Mouse (Mus musculus) CH12.LX (cell line): ENCODE measurements at regions not wholly inside any gene's neighbourhood (a gene's known extent, or its start where the extent isn't known, plus 50 kb on each side); places are given as distances from the start of the nearest gene placed in this dataset.

Source experiments
- DNase-seq: peaks from one replicate; pipeline ENCODE4 v3.0.0-alpha.2; 2013; ENCODE audit errors: extremely low read depth
- H3K27ac ChIP-seq: 2 replicates; pipeline ENCODE4 v1.5.1; 2012; ENCODE audit warnings: low read depth, mild to moderate bottlenecking, control low read depth, moderate library complexity; ENCODE audit not compliant: insufficient read depth
- H3K27me3 ChIP-seq: replicated peaks from 2 replicates; pipeline ENCODE3; 2012; ENCODE audit warnings: inconsistent platforms
- H3K36me3 ChIP-seq, 2 experiments: replicated peaks in 1 of 2; 2 replicates each; pipeline versions ENCODE3 to v1.6.1; 2012; ENCODE audit warnings: inconsistent platforms in 1 of 2, low read length in 1 of 2, mild to moderate bottlenecking in 1 of 2, mixed read lengths in 1 of 2, moderate library complexity in 1 of 2; ENCODE audit not compliant: control insufficient read depth in 1 of 2, insufficient read depth in 1 of 2
- H3K4me1 ChIP-seq, 2 experiments: 2 replicates each; pipeline ENCODE4 v1.6.1; 2012; ENCODE audit warnings: inconsistent platforms in 1 of 2, moderate library complexity in 1 of 2; ENCODE audit not compliant: insufficient read depth in 2 of 2, control insufficient read depth in 1 of 2
- H3K4me2 ChIP-seq: 2 replicates; pipeline ENCODE4 v1.6.1; 2012; ENCODE audit warnings: low read depth, mild to moderate bottlenecking, control low read depth; ENCODE audit not compliant: poor library complexity, insufficient read depth, severe bottlenecking
- H3K4me3 ChIP-seq, 3 experiments: fragments of 150-350 bp in 1 of 3; sonication (generic) in 1 of 3; replicated peaks in 1 of 3; 2 replicates each; pipeline versions ENCODE3 to v1.5.1; 2011 to 2012; ENCODE audit warnings: low read depth in 2 of 3, low read length in 2 of 3, mild to moderate bottlenecking in 2 of 3, moderate library complexity in 2 of 3, control low read depth in 1 of 3, improper control_type of control experiment in 1 of 3, inconsistent platforms in 1 of 3, mixed read lengths in 1 of 3; ENCODE audit not compliant: poor library complexity in 1 of 3
- H3K79me2 ChIP-seq: replicated peaks from 2 replicates; pipeline ENCODE4 v1.6.1; 2012; ENCODE audit warnings: mild to moderate bottlenecking, moderate library complexity; ENCODE audit not compliant: control insufficient read depth, poor library complexity, insufficient read depth, severe bottlenecking; ENCODE audit errors: extremely low read depth
- H3K9ac ChIP-seq: 2 replicates; pipeline ENCODE4 v1.6.1; 2012; ENCODE audit warnings: low read depth, mild to moderate bottlenecking, control low read depth, moderate library complexity; ENCODE audit not compliant: insufficient read depth
- H3K9me3 ChIP-seq: replicated peaks from 2 replicates; pipeline ENCODE3; 2012; ENCODE audit warnings: low read length, inconsistent platforms, mixed read lengths
- BHLHE40 ChIP-seq: IDR thresholded peaks from 2 replicates; pipeline ENCODE4 v1.6.1; 2011; ENCODE audit warnings: mild to moderate bottlenecking, low read depth, low read length, improper control_type of control experiment
- CHD1 ChIP-seq: IDR thresholded peaks from 2 replicates; pipeline ENCODE4 v1.6.1; 2012; ENCODE audit warnings: low read depth, low read length, improper control_type of control experiment, inconsistent platforms
- CHD2 ChIP-seq: IDR thresholded peaks from 2 replicates; pipeline ENCODE4 v1.6.1; 2011; ENCODE audit warnings: low read length, improper control_type of control experiment
- ETS1 ChIP-seq: conservative IDR thresholded peaks from 2 replicates; pipeline ENCODE4 v1.6.1; 2012; ENCODE audit warnings: low read depth, mild to moderate bottlenecking, inconsistent platforms, low read length, improper control_type of control experiment, moderate library complexity
- IRF4 ChIP-seq: IDR thresholded peaks from 2 replicates; pipeline ENCODE4 v1.6.1; 2014; ENCODE audit warnings: low read depth, mild to moderate bottlenecking, inconsistent platforms, low read length, improper control_type of control experiment
- KAT2A ChIP-seq: IDR thresholded peaks from 2 replicates; pipeline ENCODE4 v1.6.1; 2012; ENCODE audit warnings: low read length, improper control_type of control experiment, inconsistent platforms; ENCODE audit not compliant: insufficient replicate concordance
- MXI1 ChIP-seq: IDR thresholded peaks from 2 replicates; pipeline ENCODE4 v1.6.1; 2011; ENCODE audit warnings: mild to moderate bottlenecking, low read depth, low read length, improper control_type of control experiment
- RCOR1 ChIP-seq: conservative IDR thresholded peaks from 2 replicates; pipeline ENCODE4 v1.6.1; 2012; ENCODE audit warnings: low read depth, mild to moderate bottlenecking, inconsistent platforms, low read length, improper control_type of control experiment
- SIN3A ChIP-seq: IDR thresholded peaks from 2 replicates; pipeline ENCODE4 v1.6.1; 2012; ENCODE audit warnings: low read length, improper control_type of control experiment, inconsistent platforms
- SMC3 ChIP-seq: IDR thresholded peaks from 2 replicates; pipeline ENCODE4 v1.6.1; 2011; ENCODE audit warnings: low read depth, low read length, improper control_type of control experiment
- TBP ChIP-seq: conservative IDR thresholded peaks from 2 replicates; pipeline ENCODE4 v1.6.1; 2011; ENCODE audit warnings: low read depth, low read length, improper control_type of control experiment
- UBTF ChIP-seq: IDR thresholded peaks from 2 replicates; pipeline ENCODE4 v1.6.1; 2012; ENCODE audit warnings: low read depth, mild to moderate bottlenecking, inconsistent platforms, low read length, improper control_type of control experiment, moderate library complexity
- USF2 ChIP-seq: conservative IDR thresholded peaks from 2 replicates; pipeline ENCODE4 v1.6.1; 2011; ENCODE audit warnings: low read depth, low read length, improper control_type of control experiment
- ZNF384 ChIP-seq: IDR thresholded peaks from 2 replicates; pipeline ENCODE4 v1.6.1; 2012; ENCODE audit warnings: low read depth, low read length, improper control_type of control experiment, inconsistent platforms
- dilution Hi-C: fragments of 300-500 bp; cut with MboI; formaldehyde crosslinking; loops from 2 replicates; pipeline ENCODE4 v1.14.3; 2020; ENCODE audit warnings: low sequenced_read_pairs; ENCODE audit not compliant: extremely low pct_unique_long_range_greater_than_20kb, extremely low pct_ligation_motif_present
- in situ Hi-C: fragments of 300-500 bp; cut with MboI; formaldehyde crosslinking; loops from 3 replicates; pipeline ENCODE4 v1.14.3; 2019; ENCODE audit warnings: low sequenced_read_pairs, low pct_ligation_motif_present, low pct_unique_long_range_greater_than_20kb, mixed read lengths

GRCm38 (mm10) chr1:51635881-51636515 is 157.8 kb upstream of the Nabp1 start:
- Histone ChIP-seq H3K36me3 (no peaks in the 10 kb centered on the region), H3K9ac (no peak overlapping the region), H3K27ac (no peak overlapping the region), H3K9me3 (no peaks in the 10 kb centered on the region), H3K79me2 (no peaks in the 10 kb centered on the region), H3K4me3 (no peak overlapping the region)
- DNase-seq, result no peak
- no peak for TF ChIP-seq KAT2A
- TF ChIP-seq ZNF384, result no peak
- TF ChIP-seq, all 38 proteins: peak for 0
- Histone ChIP-seq H3K27me3 (no peaks in the 10 kb centered on the region), H3K4me1 (no peaks in the 10 kb centered on the region), H3K4me2 (no peak overlapping the region)
- dilution Hi-C loops (no loop called here), in situ Hi-C loops (loop anchor here (25.0 kb wide), 1 partner anchor 451 kb away; no protein-coding TSS in a partner anchor)

- Histone ChIP-seq H3K4me3 (no peak overlapping the region), H3K9me3 (no peaks in the 10 kb centered on the region), H3K4me2 (no peak overlapping the region), H3K4me1 (no peaks in the 10 kb centered on the region), H3K79me2 (no peaks in the 10 kb centered on the region), H3K27me3 (no peaks in the 10 kb centered on the region), H3K36me3 (no peaks in the 10 kb centered on the region), H3K9ac (no peak overlapping the region), H3K27ac (no peak overlapping the region)
- TF ChIP-seq TBP, result no peak
- TF ChIP-seq MXI1, result no peak
- TF ChIP-seq SMC3, result no peak
- TF ChIP-seq ZNF384, result no peak
- no peak for TF ChIP-seq ETS1
- no peak for TF ChIP-seq CHD2
- no peak for TF ChIP-seq BHLHE40
- no peak for TF ChIP-seq CHD1
- TF ChIP-seq IRF4, result no peak
- no peak for TF ChIP-seq KAT2A
- no peak for TF ChIP-seq SIN3A
- no peak for TF ChIP-seq UBTF
- TF ChIP-seq RCOR1, result no peak
- in situ Hi-C loops, result loop anchor here (5.0 to 25.0 kb wide), 2 partner anchors 314 to 454 kb away; no protein-coding TSS in a partner anchor
- DNase-seq, result no peak
- dilution Hi-C loops, result no loop called here
Observed at GRCm38 (mm10) chr1:51633795-51634194, 155.6 kb upstream of the Nabp1 start.

GRCm38 (mm10) chr1:51632851-51633250 is 154.6 kb upstream of the Nabp1 start:
- TF ChIP-seq BHLHE40 (no peak), USF2 (no peak)
- TF ChIP-seq, all 38 proteins: peak for 0
- dilution Hi-C loops, result no loop called here

More at GRCm38 (mm10) chr1:51632851-51633250, 154.6 kb upstream of the Nabp1 start:
- Histone ChIP-seq H3K9me3 (no peaks in the 10 kb centered on the region), H3K4me1 (peaks cover 0 to 6% of the 10 kb centered on the region in 2 experiments; a peak in 2 of 4 replicates), H3K27me3 (no peaks in the 10 kb centered on the region), H3K4me3 (no peak overlapping the region), H3K36me3 (no peaks in the 10 kb centered on the region), H3K27ac (no peak overlapping the region), H3K9ac (no peak overlapping the region), H3K79me2 (no peaks in the 10 kb centered on the region), H3K4me2 (no peak overlapping the region)
- DNase-seq, result no peak
- in situ Hi-C loops, result loop anchor here (5.0 to 25.0 kb wide), 2 partner anchors 314 to 454 kb away; no protein-coding TSS in a partner anchor
